Mouse (Mus musculus) hindbrain, embryonic 14.5 days (tissue): ENCODE measurements around the gene Tmem215. TPM values are rescaled to one million over a fixed set of nuclear protein-coding genes. Genes with fewer than 3 reads are reported as not detected.

ENCODE experiments used
- ATAC-seq: fragments of 200-750 bp; cut with Nextera tagmentation; 2 replicates; pipeline ENCODE4 v1.8.0; 2017; ENCODE audit warnings: moderate number of reproducible peaks, mild to moderate bottlenecking, moderate TSS enrichment, moderate library complexity; ENCODE audit not compliant: low FRiP score
- DNase-seq: peaks from one replicate; pipeline ENCODE4 v3.0.0-alpha.2; 2015; ENCODE audit warnings: low spot score
- H3K27ac ChIP-seq: fragments of 300-500 bp; sonication (generic); 2 replicates; pipeline ENCODE4 v1.5.1; 2014; ENCODE audit warnings: mild to moderate bottlenecking, moderate library complexity
- H3K27me3 ChIP-seq: fragments of 300-500 bp; sonication (generic); 2 replicates; pipeline ENCODE4 v1.6.1; 2014; ENCODE audit warnings: mild to moderate bottlenecking, low read length, mixed read lengths; ENCODE audit not compliant: control insufficient read depth, insufficient read depth
- H3K36me3 ChIP-seq: fragments of 300-500 bp; sonication (generic); replicated peaks from 2 replicates; pipeline ENCODE4 v1.6.1; 2014; ENCODE audit not compliant: control insufficient read depth, insufficient read depth
- H3K4me1 ChIP-seq: fragments of 300-500 bp; sonication (generic); replicated peaks from 2 replicates; pipeline ENCODE4 v1.6.1; 2014; ENCODE audit warnings: antibody characterized with exemption, low read length, mixed read lengths; ENCODE audit not compliant: control insufficient read depth, insufficient read depth
- H3K4me2 ChIP-seq: fragments of 300-500 bp; sonication (generic); replicated peaks from 2 replicates; pipeline ENCODE4 v1.6.1; 2014; ENCODE audit warnings: mild to moderate bottlenecking, moderate library complexity
- H3K4me3 ChIP-seq: fragments of 300-500 bp; sonication (generic); replicated peaks from 2 replicates; pipeline ENCODE4 v1.5.1; 2014; ENCODE audit warnings: mild to moderate bottlenecking, low read length
- H3K9ac ChIP-seq: fragments of 300-500 bp; sonication (generic); 2 replicates; pipeline ENCODE4 v1.6.1; 2014
- H3K9me3 ChIP-seq: fragments of 300-500 bp; sonication (generic); 2 replicates; pipeline ENCODE4 v1.6.1; 2016; ENCODE audit warnings: low read length; ENCODE audit not compliant: control insufficient read depth
- WGBS: fragments of 180-500 bp; shearing (Covaris S2); extraction: QIAGEN DNeasy Blood & Tissue Kit; methylation state at CpG from one replicate; pipeline ENCODE4 v1.1.7; 2014; 5-methylcytosine and 5-hydroxymethylcytosine counted together
- polyA plus RNA-seq: library from polyadenylated mRNA; unstranded; fragments of >200 nt; fragmentation: Nextera tagmentation; extraction: Ambion mirVana; gene quantifications from 2 replicates; pipeline ENCODE4 v1.2.1, GENCODE M21; 2014

Tmem215 gene
- polyA plus RNA-seq, 1 experiment from 2014 or later: 0.67 TPM

DNA sequence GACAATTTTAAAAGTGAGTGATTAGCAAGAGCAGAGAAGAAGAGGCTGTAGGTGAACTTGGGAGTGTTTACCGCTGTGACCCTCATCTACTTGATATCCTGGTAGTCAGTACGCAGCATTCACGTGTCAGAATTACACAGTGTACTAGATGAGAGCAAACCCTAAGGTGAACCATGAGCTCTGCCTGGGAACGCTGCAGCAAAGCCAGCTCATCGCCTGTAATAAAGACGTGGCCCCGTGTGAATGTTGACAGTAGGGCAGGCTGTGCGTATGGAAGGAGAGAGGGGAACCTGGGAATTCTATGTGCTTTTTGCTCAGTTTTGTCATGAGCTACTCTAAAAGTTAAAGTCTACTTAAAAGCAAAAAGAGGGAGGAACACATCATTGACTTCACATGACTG is 19.8 kb downstream of the Tmem215 start:
- Histone ChIP-seq H3K36me3 (no peaks in the 10 kb centered on the region), H3K4me3 (no peak overlapping the region), H3K9me3 (no peaks in the 10 kb centered on the region), H3K9ac (no peak overlapping the region), H3K27ac (no peak overlapping the region), H3K27me3 (no peaks in the 10 kb centered on the region), H3K4me1 (no peaks in the 10 kb centered on the region), H3K4me2 (no peak overlapping the region)
- WGBS: 92% methylated on average over 8 of the region's 8 CpGs
- DNase-seq (no peak), ATAC-seq (no peak)

- Histone ChIP-seq H3K9me3 (no peaks in the 10 kb centered on the region), H3K4me2 (no peak overlapping the region), H3K4me3 (no peak overlapping the region), H3K36me3 (no peaks in the 10 kb centered on the region), H3K9ac (no peak overlapping the region), H3K27me3 (no peaks in the 10 kb centered on the region), H3K27ac (no peak overlapping the region), H3K4me1 (no peaks in the 10 kb centered on the region)
- DNase-seq: no peak
- ATAC-seq: peak; percentile 51; the same call in 1 of the 2 replicates
- WGBS: 78% methylated on average over 6 of the region's 6 CpGs
Measured at GRCm38 (mm10) chr4:40496354-40496753, 24.4 kb downstream of the Tmem215 start.

GRCm38 (mm10) chr4:40496828-40497227 is 24.8 kb downstream of the Tmem215 start:
- no peaks in the 10 kb centered on the region for H3K4me1 ChIP-seq
- ATAC-seq (no peak), DNase-seq (no peak)
- no peaks in the 10 kb centered on the region for H3K27me3 ChIP-seq
- no peaks in the 10 kb centered on the region for H3K36me3 ChIP-seq
- H3K4me2 ChIP-seq: no peak overlapping the region
- H3K27ac ChIP-seq: no peak overlapping the region
- H3K4me3 ChIP-seq: no peak overlapping the region
- 97% methylated on average over 5 of the region's 5 CpGs for WGBS
- H3K9me3 ChIP-seq: no peaks in the 10 kb centered on the region
- no peak overlapping the region for H3K9ac ChIP-seq

- Histone ChIP-seq H3K9me3 (no peaks in the 10 kb centered on the region), H3K9ac (no peak overlapping the region), H3K36me3 (no peaks in the 10 kb centered on the region), H3K27me3 (no peaks in the 10 kb centered on the region), H3K4me3 (no peak overlapping the region), H3K4me1 (no peaks in the 10 kb centered on the region), H3K4me2 (no peak overlapping the region), H3K27ac (no peak overlapping the region)
- no peak for DNase-seq
- 77% methylated on average over 11 of the region's 11 CpGs for WGBS
- ATAC-seq: peak; percentile 47; the same call in 1 of the 2 replicates
Measured at GRCm38 (mm10) chr4:40499812-40500591, 28.0 kb downstream of the Tmem215 start.

DNA sequence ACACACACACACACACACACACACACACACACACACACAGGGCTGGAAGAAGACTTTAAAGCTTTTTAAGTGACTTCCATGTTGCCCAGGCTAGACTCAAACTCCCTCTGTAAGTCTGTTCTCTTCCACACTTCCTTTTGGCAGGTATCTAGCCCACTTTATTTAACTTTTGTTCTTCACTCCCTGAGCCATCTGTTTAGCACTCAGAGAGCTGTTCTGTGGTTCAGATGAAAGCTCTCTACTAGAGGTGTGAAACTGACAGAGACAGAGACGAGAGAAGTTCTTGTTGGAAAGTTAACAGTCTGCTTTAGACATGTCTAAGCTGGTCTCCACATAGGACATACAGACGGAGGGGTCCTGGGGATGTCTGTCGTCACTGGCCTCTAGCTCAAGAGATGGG is 30.5 kb downstream of the Tmem215 start:
- H3K9ac ChIP-seq: no peak overlapping the region
- DNase-seq: no peak
- H3K27me3 ChIP-seq: no peaks in the 10 kb centered on the region
- no peak overlapping the region for H3K4me3 ChIP-seq
- H3K4me1 ChIP-seq: no peaks in the 10 kb centered on the region
- no peak overlapping the region for H3K27ac ChIP-seq
- 89% methylated on average over 3 of the region's 3 CpGs for WGBS
- no peaks in the 10 kb centered on the region for H3K36me3 ChIP-seq
- H3K4me2 ChIP-seq: no peak overlapping the region
- no peaks in the 10 kb centered on the region for H3K9me3 ChIP-seq
- ATAC-seq: no peak

GRCm38 (mm10) chr4:40509534-40509933 is 37.6 kb downstream of the Tmem215 start:
- ATAC-seq (peak; percentile 69; the same call in 1 of the 2 replicates), DNase-seq (no peak)
- Histone ChIP-seq H3K9ac (no peak overlapping the region), H3K4me1 (no peaks in the 10 kb centered on the region), H3K27ac (no peak overlapping the region), H3K4me2 (no peak overlapping the region), H3K9me3 (no peaks in the 10 kb centered on the region), H3K27me3 (no peaks in the 10 kb centered on the region), H3K4me3 (no peak overlapping the region), H3K36me3 (no peaks in the 10 kb centered on the region)
- 53% methylated on average over 16 of the region's 16 CpGs for WGBS

DNA sequence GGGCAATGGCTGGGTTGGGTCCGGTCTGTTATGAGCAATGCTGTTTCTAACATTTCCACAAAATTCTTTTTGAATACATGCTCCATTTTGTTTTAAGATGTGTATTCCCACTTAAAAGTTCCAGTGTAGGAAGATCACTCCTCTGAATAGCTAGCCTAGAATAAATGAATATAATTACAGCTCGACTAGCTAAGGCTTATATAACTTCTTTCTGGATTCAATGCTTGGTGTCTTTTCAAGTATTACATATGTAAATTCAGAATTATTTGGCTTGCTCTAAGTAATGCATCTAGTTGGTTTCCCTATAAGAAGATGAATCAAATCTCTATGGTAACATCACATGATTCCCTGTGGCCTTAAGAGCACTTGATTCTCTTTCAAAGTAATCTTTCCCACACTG is 41.3 kb downstream of the Tmem215 start:
- H3K4me2 ChIP-seq: no peak overlapping the region
- no peaks in the 10 kb centered on the region for H3K4me1 ChIP-seq
- H3K9ac ChIP-seq: no peak overlapping the region
- no peaks in the 10 kb centered on the region for H3K36me3 ChIP-seq
- no peak overlapping the region for H3K4me3 ChIP-seq
- no peak overlapping the region for H3K27ac ChIP-seq
- 85% methylated on average over 2 of the region's 2 CpGs for WGBS
- no peaks in the 10 kb centered on the region for H3K9me3 ChIP-seq
- DNase-seq (no peak), ATAC-seq (no peak)
- no peaks in the 10 kb centered on the region for H3K27me3 ChIP-seq

DNA sequence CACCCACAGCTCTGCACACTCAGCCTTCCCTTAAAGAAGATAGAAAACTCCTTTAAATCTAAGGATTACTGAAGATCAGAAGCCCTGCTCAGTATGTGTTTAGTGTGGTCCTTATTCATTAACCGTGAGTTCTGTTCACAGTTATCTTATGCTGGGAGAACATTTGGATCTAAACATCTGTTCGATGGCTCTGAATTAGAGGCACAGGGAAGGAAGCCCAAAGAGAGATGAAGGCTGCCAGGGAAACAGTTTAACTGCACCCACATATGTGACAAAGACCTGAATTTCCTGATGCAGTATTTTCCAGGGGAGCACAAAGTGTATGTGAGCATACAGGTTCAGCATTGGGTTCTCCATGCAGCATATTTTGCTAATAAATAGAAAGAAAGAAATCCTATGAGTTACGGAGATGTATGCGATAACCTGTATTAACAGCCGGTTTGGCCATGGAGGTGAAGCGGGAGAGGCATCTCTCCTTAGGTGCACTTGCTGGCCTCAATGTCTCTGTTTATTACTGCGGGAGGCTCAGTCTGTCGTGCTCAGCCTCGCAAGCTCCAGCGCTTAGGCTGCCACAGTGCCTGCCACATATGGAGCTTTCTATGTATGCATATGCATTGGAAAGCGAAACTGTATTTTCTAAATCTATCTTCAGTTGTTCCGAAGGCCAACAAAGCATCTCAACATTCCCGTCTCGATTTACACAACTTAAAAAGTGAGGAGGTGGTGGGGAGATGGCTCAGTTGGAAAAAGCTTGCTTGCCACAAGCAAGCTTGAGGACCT is 46.8 kb downstream of the Tmem215 start:
- Histone ChIP-seq H3K4me2 (no peak overlapping the region), H3K4me1 (no peaks in the 10 kb centered on the region), H3K36me3 (no peaks in the 10 kb centered on the region), H3K4me3 (no peak overlapping the region), H3K9me3 (no peaks in the 10 kb centered on the region), H3K27ac (no peak overlapping the region), H3K27me3 (no peaks in the 10 kb centered on the region), H3K9ac (no peak overlapping the region)
- ATAC-seq: no peak
- no peak for DNase-seq
- WGBS: 96% methylated on average over 14 of the region's 14 CpGs
